Comparison of ENCODE assay signal across 1 mouse cellular context in the genomic region with DNA sequence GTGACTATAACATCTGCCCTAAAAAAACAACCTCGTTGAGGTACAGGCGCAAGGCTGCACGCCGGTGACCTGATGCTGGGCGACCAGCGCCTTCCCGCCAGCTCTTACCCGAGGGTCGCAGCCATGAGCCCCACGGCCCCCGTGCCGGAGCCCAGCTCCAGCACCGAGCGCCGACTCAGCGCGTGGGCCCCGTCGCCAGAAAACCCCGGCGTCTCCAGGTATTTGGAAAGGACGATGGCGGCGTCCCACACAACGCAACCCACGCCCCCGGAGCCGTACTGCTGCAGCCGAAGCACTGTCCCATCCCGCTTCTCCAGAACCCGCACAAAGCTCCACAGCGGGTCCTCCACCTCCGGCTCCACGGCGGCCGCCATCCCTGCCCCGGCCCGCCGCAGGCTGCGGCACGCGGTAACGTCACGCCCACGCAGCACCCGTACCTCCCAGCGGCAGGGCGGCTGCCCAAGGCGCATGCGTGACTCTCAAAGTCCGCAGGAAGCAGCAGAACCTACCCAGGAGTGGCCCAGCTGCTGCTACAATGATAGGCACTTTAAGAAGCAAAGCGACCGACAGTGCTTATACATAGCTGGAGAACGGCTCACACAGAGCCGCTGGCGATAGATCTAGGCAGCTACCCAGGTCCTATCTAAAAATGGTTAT.
A peak's percentile ranks its signal among the peaks of the same experiment; 100 is the strongest.
TF ChIP-seq lines count a peak whose summit lies in the region.

Vcpkmt (minus strand) TSS at position 416 of the 657 bp plus-strand sequence.

TF ChIP-seq in MEL, 35 proteins besides CTCF, POLR2A, EP300 and RAD21 (continued from another document):
- TF ChIP-seq SIN3A (IDR thresholded peaks at IDR 0.05; ENCODE audit: low read length) (peak; percentile 94), GABPA (IDR thresholded peaks at IDR 0.05; ENCODE audit: low read depth, low read length) (no peak), GATA1 (IDR thresholded peaks at IDR 0.05; ENCODE audit: low read depth, low read length) (no peak), RCOR1 (IDR thresholded peaks at IDR 0.05; ENCODE audit: low read depth, low read length) (0 out of 2 replicates have a peak, but pooled peaks have one; percentile 6), ZNF384 (IDR thresholded peaks at IDR 0.05; ENCODE audit: low read depth, low read length) (0 out of 2 replicates have a peak, but pooled peaks have one; percentile 18), ZMIZ1 (IDR thresholded peaks at IDR 0.05; ENCODE audit: low read depth, low read length) (peak; percentile 95)
